Mouse (Mus musculus) stomach, postnatal 0 days (tissue): ENCODE measurements at regions not wholly inside any gene's neighbourhood (a gene's known extent, or its start where the extent isn't known, plus 50 kb on each side); places are given as distances from the start of the nearest gene placed in this dataset.

ENCODE experiments used
- CTCF ChIP-seq: IDR thresholded peaks from 2 replicates; pipeline ENCODE4 v1.5.1; 2016; ENCODE audit warnings: antibody characterized with exemption, low read depth, mild to moderate bottlenecking, moderate library complexity
- EP300 ChIP-seq: optimal IDR thresholded peaks from 2 replicates; pipeline ENCODE3; 2016; ENCODE audit warnings: antibody characterized with exemption

- no peak for TF ChIP-seq CTCF
- TF ChIP-seq EP300 = no peak
These were observed 344.9 kb downstream of the Jrkl start for GRCm38 (mm10) chr9:12900726-12901125.
